Mouse (Mus musculus) testis, adult 2 months (tissue): Measurements from ENCODE around the gene Gm17727.

Source experiments
- CTCF ChIP-seq: fragments of 200-500 bp; IDR thresholded peaks from 2 replicates; pipeline ENCODE4 v1.5.1; 2012; ENCODE audit warnings: low read depth, mild to moderate bottlenecking, inconsistent platforms, low read length, moderate library complexity; ENCODE audit not compliant: control insufficient read depth, insufficient read depth, insufficient replicate concordance
- POLR2A ChIP-seq: fragments of 200-500 bp; IDR thresholded peaks from 2 replicates; pipeline ENCODE4 v1.6.1; 2012; ENCODE audit warnings: low read depth, mild to moderate bottlenecking, inconsistent platforms, low read length, moderate library complexity; ENCODE audit not compliant: control insufficient read depth

GRCm38 (mm10) chr9:35790001-35790400 lies 12.1 kb upstream of the Gm17727 start, which contains the start of the genes Gm27235 and D730048I06Rik:
- TF ChIP-seq CTCF (no peak), POLR2A (no peak)
